Mouse (Mus musculus): Measurements from ENCODE around the gene Ppia.
"Not testable (repeated sequence)": the region's sequence is repeated elsewhere in the genome, so short reads cannot be mapped to it uniquely, and the experiment has no call there.

GRCm38 (mm10) chr11:6410755-6411154 is 4.5 kb upstream of the Ppia start:
- not testable (repeated sequence) for TF ChIP-seq CTCF (IDR thresholded peaks at IDR 0.05; ENCODE audit: control insufficient read depth, insufficient read depth, insufficient replicate concordance, low read depth, low read length); POLR2A (IDR thresholded peaks at IDR 0.05; ENCODE audit: control insufficient read depth, low read depth, low read length)

All from testis, adult 2 months (tissue).